In genomic region chr5:135712803-135713202, GRCm38 (mm10) we compare ENCODE assay signal across 10 mouse cellular contexts. TPM values are rescaled to one million over a fixed set of nuclear protein-coding genes. Genes with fewer than 3 reads are reported as not detected.
DNase-seq lines count a peak whose midpoint lies in the region; ATAC-seq and TF ChIP-seq lines count a peak whose summit lies in the region.
"Had no signal": no experiment of that assay in that cellular context is flagged by ENCODE, and none has a peak within 500 bp of the region (broad histone marks: within the 10 kb centered on the region; RNA-seq: fewer than 3 reads in every experiment).

No protein-coding gene starts in this region.

- TF ChIP-seq EP300 in stomach, postnatal 0 days (optimal IDR thresholded peaks at IDR 0.05): no peak

- no peak for DNase-seq in kidney, adult 2 months
- DNase-seq in kidney, adult 11 months: no peak
- no peak for DNase-seq in stomach, postnatal 0 days (ENCODE audit: low spot score)
- DNase-seq in layer of hippocampus, adult 9-11 months: peak; percentile 85
- DNase-seq in adrenal gland, adult 8-10 months: no peak
- no peak for DNase-seq in cerebellum, postnatal 36 days

- no peak for TF ChIP-seq CTCF in kidney, adult 2 months (conservative IDR thresholded peaks at IDR 0.05; ENCODE audit: insufficient read depth, insufficient read length, low read depth, low read length)
- no peak for TF ChIP-seq CTCF in stomach, postnatal 0 days (IDR thresholded peaks at IDR 0.05; ENCODE audit: low read depth)

- WGBS in kidney, adult 2 months: 58% methylated on average over 4 of the region's 4 CpGs
- 59% methylated on average over 4 of the region's 4 CpGs for WGBS in stomach, embryonic 15.5 days
- WGBS in stomach, postnatal 0 days: 59% methylated on average over 4 of the region's 4 CpGs

- H3K9ac ChIP-seq in stomach, embryonic 15.5 days: no peak overlapping the region
- H3K9ac ChIP-seq in stomach, postnatal 0 days (ENCODE audit: low read length): no peak overlapping the region
- H3K9ac ChIP-seq: embryonic facial prominence, embryonic 12.5 days; limb, embryonic 15.5 days; midbrain, embryonic 12.5 days had no signal

- H3K4me2 ChIP-seq in stomach, embryonic 15.5 days: no peak overlapping the region
- no peak overlapping the region for H3K4me2 ChIP-seq in stomach, postnatal 0 days (replicated peaks; ENCODE audit: low read depth)
- H3K4me2 ChIP-seq: embryonic facial prominence, embryonic 12.5 days; limb, embryonic 15.5 days; midbrain, embryonic 12.5 days had no signal

- no peak for ATAC-seq in stomach, embryonic 15.5 days (ENCODE audit: insufficient read depth, low FRiP score, low read depth)
- ATAC-seq in stomach, postnatal 0 days (ENCODE audit: low FRiP score, low TSS enrichment): no peak

- H3K4me3 ChIP-seq in kidney, adult 2 months (ENCODE audit: insufficient read depth, low read depth, low read length): no peak overlapping the region
- H3K4me3 ChIP-seq in stomach, embryonic 15.5 days (replicated peaks): no peak overlapping the region
- no peak overlapping the region for H3K4me3 ChIP-seq in stomach, postnatal 0 days (ENCODE audit: low read depth, low read length)
- H3K4me3 ChIP-seq: embryonic facial prominence, embryonic 12.5 days; limb, embryonic 15.5 days; midbrain, embryonic 12.5 days had no signal

- H3K27ac ChIP-seq in kidney, adult 2 months (ENCODE audit: insufficient read depth, low read depth, low read length): peak overlapping the region; percentile 63
- H3K27ac ChIP-seq in stomach, embryonic 15.5 days: peak overlapping the region; percentile 13; the same call in 1 of the 2 replicates
- no peak overlapping the region for H3K27ac ChIP-seq in stomach, postnatal 0 days (replicated peaks)
- H3K27ac ChIP-seq: embryonic facial prominence, embryonic 12.5 days; limb, embryonic 15.5 days; midbrain, embryonic 12.5 days had no signal

- no peaks in the 10 kb centered on the region; the same call in 1 of the 2 replicates for H3K36me3 ChIP-seq in kidney, adult 2 months (ENCODE audit: control insufficient read depth, insufficient read depth, low read length)
- H3K36me3 ChIP-seq in stomach, embryonic 15.5 days: peaks cover 12% of the 10 kb centered on the region; the same call in 1 of the 2 replicates
- peaks cover 6% of the 10 kb centered on the region for H3K36me3 ChIP-seq in stomach, postnatal 0 days (ENCODE audit: control insufficient read depth, insufficient read depth, low read length)

- no peaks in the 10 kb centered on the region for H3K9me3 ChIP-seq in stomach, embryonic 15.5 days
- no peaks in the 10 kb centered on the region for H3K9me3 ChIP-seq in stomach, postnatal 0 days (ENCODE audit: control insufficient read depth, low read length)
- H3K9me3 ChIP-seq: embryonic facial prominence, embryonic 12.5 days; limb, embryonic 15.5 days; midbrain, embryonic 12.5 days had no signal

- no peak for TF ChIP-seq POLR2A in kidney, adult 2 months (IDR thresholded peaks at IDR 0.05; ENCODE audit: low read depth, low read length)

- H3K27me3 ChIP-seq in kidney, adult 2 months (replicated peaks; ENCODE audit: control insufficient read depth, insufficient read depth, low read length): no peaks in the 10 kb centered on the region
- H3K27me3 ChIP-seq in stomach, embryonic 15.5 days (replicated peaks): no peaks in the 10 kb centered on the region
- no peaks in the 10 kb centered on the region for H3K27me3 ChIP-seq in stomach, postnatal 0 days (ENCODE audit: control insufficient read depth, insufficient read depth, low read length)
- H3K27me3 ChIP-seq: embryonic facial prominence, embryonic 12.5 days; limb, embryonic 15.5 days; midbrain, embryonic 12.5 days had no signal

- peaks cover 38% of the 10 kb centered on the region for H3K4me1 ChIP-seq in kidney, adult 2 months (ENCODE audit: control insufficient read depth, insufficient read depth, low read length)
- H3K4me1 ChIP-seq in stomach, embryonic 15.5 days: peaks cover 12% of the 10 kb centered on the region
- H3K4me1 ChIP-seq in stomach, postnatal 0 days (replicated peaks; ENCODE audit: control insufficient read depth, insufficient read depth): no peaks in the 10 kb centered on the region
- H3K4me1 ChIP-seq: limb, embryonic 15.5 days had no signal

RNA-seq across cellular contexts. Expression of gene Tmem120a, which starts 31.4 kb away (rescaled TPM):
- 91.3 and 96.7 TPM in 2 replicates for polyA plus RNA-seq in kidney, adult 2 months (2012; rRNA removed)
- polyA plus RNA-seq in stomach, embryonic 15.5 days (2015; fragmentation: Nextera tagmentation; extraction: Ambion mirVana): 43.9 and 45.5 TPM in 2 replicates
- polyA plus RNA-seq in stomach, postnatal 0 days (2015; fragmentation: Nextera tagmentation; extraction: Ambion mirVana): 37.4 and 46.4 TPM in 2 replicates
- 10 to 100 TPM; 33.3 to 60.0 (median 44.2) TPM for total RNA-seq in adrenal gland, adult 8-10 months (2022)

RNA-seq across cellular contexts. Expression of gene Por, which starts 43.0 kb away (rescaled TPM):
- 361 and 405 TPM in 2 replicates for polyA plus RNA-seq in kidney, adult 2 months (2012; rRNA removed)
- polyA plus RNA-seq in stomach, embryonic 15.5 days (2015; fragmentation: Nextera tagmentation; extraction: Ambion mirVana): 99.8 and 101 TPM in 2 replicates
- 174 and 177 TPM in 2 replicates for polyA plus RNA-seq in stomach, postnatal 0 days (2015; fragmentation: Nextera tagmentation; extraction: Ambion mirVana)
- total RNA-seq in adrenal gland, adult 8-10 months (2022): 100 to 1,000 TPM; 229 to 400 (median 271) TPM
